Mouse (Mus musculus) c-Kit-positive CD71-negative TER-119-negative erythroid progenitor cells, embryonic 14.5 days (primary cell): ENCODE data around the gene Rnf111.

Experiments
- DNase-seq: peaks from one replicate; pipeline ENCODE4 v3.0.0-alpha.2; 2013; ENCODE audit warnings: low read depth

Rnf111 gene

GRCm38 (mm10) chr9:70392563-70392907 is 111.0 kb downstream of the Rnf111 start:
- no peak for DNase-seq

DNA sequence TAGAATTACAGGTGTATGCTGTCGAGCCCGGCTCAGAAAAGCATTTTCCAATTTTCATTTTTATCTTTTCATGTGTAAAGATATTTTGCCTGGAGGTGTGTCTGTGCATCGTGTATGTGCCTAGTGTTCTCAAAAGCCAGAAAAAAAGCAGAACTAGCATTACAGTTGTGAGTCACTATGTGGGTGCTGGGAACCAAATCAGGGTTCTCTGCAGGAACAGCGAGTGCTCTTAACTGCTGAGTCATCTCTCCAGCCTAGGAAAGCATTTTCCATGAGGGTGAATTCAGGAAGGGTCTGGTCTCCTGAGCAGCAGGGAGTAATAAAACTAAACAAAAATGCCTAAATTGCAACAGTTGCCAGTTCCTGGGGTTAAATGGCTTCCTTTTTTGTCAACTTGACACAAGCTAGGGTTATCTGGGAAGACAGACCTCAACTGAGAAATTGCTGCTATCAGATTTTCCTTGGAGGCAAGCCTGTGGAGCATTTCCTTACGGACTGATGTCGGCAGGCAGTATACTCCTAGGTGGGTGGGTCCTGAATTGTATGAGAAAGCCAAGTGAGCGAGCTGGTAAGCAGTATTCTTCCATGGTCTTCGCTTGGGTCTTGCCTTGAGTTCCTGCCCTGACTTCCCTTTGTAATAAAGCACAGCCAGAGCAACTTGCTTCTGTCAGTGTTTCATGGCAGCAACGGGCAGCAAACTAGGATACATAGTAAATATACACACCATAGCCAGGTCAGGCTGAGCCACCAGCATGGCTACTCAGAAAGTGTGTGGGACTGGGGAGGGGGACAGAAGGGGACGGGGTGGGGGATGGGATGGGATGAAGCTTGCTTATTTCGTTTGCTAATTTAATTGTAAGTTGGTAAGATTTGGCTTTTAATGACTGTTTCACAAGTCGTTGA is 111.6 kb downstream of the Rnf111 start:
- no peak for DNase-seq

- no peak for DNase-seq
Measured at GRCm38 (mm10) chr9:70391042-70391441, 112.5 kb downstream of the Rnf111 start.

DNA sequence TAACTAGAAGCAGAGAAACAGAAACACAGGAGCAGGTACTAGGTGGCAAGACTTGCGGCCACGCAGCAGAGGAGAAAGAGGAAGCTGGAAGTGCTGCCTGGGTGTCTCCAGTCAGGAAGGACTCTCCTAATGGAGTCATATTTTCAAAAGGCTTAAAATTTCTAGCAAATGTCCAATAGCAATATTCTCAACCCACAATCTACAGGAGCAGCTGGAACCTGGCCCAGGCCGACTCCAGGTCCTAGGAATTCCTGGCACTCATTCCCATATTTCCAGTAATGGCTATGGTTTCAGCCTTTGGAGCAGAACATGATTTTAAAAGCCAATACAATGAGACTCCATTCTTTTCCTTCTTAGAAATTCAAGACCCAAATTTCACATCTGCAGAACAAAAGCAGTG is 114.0 kb downstream of the Rnf111 start:
- no peak for DNase-seq

GRCm38 (mm10) chr9:70387410-70388119 is 116.0 kb downstream of the Rnf111 start:
- no peak for DNase-seq

DNA sequence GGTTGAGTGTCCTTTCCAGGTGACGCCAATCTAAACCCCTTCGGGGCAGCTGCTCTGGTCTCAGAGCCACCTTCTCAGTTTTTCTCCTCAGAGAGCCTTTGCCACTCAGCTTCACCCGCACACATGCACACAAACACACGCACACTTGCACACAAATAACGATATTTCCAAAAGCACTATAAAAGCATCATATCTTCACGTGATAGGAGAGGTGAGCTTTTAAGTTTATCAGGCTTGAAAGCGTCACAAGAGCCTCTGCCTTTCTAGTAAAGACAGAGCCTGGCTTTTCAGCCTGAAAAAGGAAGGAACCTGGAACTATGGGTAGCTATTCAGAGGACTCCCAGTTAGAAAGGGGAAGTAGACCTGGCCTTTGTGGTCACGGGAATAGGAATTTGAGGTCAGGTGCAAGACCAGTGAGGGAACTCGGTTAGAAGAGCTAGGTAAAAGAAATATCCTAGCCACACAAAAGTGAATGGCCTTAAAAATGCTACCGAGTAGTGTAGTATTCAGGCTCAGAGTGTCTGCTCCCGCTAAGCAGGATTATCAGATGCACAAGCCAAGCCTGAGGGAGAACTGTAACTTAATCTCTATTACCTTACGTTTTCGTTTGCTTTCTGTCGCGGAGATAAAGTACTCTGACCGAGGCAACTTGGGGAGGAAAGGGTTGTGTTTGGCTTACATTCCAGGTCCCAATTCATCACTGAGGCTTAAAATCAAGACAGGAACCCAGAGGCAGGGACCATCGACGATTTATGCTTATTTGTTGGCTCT is 118.4 kb downstream of the Rnf111 start:
- DNase-seq = no peak

DNA sequence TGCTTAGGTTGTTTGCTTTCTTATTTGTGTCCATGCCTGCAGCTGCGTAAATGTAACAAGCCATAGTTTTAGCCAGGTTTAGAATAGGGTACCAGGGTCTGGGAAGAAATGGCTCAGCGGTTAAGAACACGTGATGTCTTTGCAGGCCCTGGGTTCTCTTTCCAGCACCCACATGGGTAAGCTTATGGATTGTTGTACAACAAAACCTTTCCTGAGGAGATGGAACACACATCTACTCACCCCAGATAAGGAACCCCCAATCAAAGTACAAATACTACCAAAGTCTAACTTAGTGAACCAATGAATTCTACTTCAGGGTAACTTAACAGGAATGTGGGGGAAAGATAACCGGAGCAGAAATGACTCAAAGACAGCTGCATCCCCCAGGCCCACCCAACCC is 119.0 kb downstream of the Rnf111 start:
- DNase-seq = no peak

DNA sequence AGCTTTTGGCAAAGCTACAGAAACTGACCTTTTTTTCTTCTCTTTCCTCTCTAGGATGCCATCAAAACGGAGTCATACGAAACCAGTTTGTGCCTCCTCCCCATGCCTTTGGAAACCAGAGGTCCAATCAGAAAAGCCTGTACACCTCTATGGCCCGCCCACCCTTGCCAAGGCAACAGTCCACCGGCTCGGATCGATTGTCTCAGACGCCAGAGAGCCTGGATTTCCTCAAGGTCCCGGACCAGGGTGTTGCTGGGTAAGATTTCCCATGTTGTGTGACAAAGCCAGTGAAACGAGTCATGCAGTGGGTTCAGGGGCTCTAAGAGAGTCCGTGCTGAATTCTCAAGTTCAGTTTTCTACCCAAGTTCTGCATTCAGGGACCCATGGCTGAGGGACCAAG is 119.8 kb downstream of the Rnf111 start:
- no peak for DNase-seq

GRCm38 (mm10) chr9:70382091-70382490 is 121.4 kb downstream of the Rnf111 start:
- no peak for DNase-seq

DNA sequence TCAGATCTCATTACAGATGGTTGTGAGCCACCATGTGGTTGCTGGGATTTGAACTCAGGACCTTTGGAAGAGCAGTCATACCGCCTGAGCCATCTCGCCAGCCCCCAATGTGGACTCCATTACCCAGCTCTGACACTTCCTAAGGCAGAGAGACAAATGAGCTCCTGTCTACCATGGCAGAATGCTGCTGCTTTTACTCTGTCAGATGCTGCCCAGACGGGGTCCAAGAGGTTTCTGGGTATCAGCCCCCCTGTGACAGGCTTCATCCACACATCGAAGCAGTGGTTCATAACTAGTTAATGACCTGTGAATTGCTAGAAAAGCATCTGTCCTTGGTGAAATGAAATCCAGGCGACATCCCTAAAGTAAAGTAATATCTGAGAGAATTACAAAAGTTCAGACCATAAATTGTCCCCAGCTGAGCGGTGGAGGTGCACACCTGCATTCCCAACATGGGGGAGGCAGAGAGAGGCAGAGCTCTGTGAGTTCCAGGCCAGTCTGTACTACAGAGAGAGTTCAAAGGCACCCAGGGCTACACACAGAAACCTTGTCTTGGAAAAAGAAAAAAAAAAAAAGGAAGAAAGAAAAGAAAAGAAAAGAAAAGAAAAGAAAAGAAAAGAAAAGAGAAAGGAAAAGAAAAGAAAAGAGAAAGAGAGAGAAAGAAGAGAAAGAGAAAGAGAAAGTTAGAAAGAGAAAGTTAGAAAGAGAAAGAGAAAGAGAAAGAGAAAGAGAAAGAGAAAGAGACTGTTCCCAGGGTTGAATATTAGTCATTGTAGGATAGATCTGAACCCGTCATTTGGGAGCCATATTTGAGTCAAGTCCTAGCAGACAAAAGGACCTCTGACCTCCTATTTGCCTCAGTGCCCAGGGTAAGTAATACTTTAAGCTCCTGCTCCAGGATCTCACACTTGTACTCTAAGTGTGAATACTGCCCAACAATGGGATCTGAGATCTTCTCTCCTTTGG is 123.7 kb downstream of the Rnf111 start:
- DNase-seq = no peak
